Mouse (Mus musculus) lung, postnatal 0 days (tissue): ENCODE data around the gene Abhd12. TPM values are rescaled to one million over a fixed set of nuclear protein-coding genes. Genes with fewer than 3 reads are reported as not detected.

ENCODE experiments used
- ATAC-seq: fragments of 200-750 bp; cut with Nextera tagmentation; 2 replicates; pipeline ENCODE4 v1.8.0; 2017; ENCODE audit warnings: moderate library complexity
- DNase-seq: peaks from one replicate; pipeline ENCODE4 v3.0.0-alpha.2; 2016; ENCODE audit warnings: low spot score
- H3K27ac ChIP-seq: fragments of 300-500 bp; sonication (generic); 2 replicates; pipeline ENCODE4 v1.5.1; 2014; ENCODE audit warnings: antibody characterized with exemption, mild to moderate bottlenecking, low read length, mixed read lengths
- H3K27me3 ChIP-seq: fragments of 300-500 bp; sonication (generic); replicated peaks from 2 replicates; pipeline ENCODE4 v1.6.1; 2014; ENCODE audit warnings: low read length, mixed read lengths; ENCODE audit not compliant: insufficient read depth
- H3K36me3 ChIP-seq: fragments of 300-500 bp; sonication (generic); 2 replicates; pipeline ENCODE4 v1.6.1; 2014; ENCODE audit warnings: low read length, mixed read lengths; ENCODE audit not compliant: insufficient read depth
- H3K4me1 ChIP-seq: fragments of 300-500 bp; sonication (generic); 2 replicates; pipeline ENCODE4 v1.6.1; 2014; ENCODE audit warnings: antibody characterized with exemption, low read depth, low read length, mixed read lengths; ENCODE audit not compliant: insufficient read depth
- H3K4me2 ChIP-seq: fragments of 300-500 bp; sonication (generic); replicated peaks from 2 replicates; pipeline ENCODE4 v1.6.1; 2014; ENCODE audit warnings: low read depth, mild to moderate bottlenecking, low read length, moderate library complexity, mixed read lengths
- H3K4me3 ChIP-seq: fragments of 300-500 bp; sonication (generic); 2 replicates; pipeline ENCODE4 v1.5.1; 2014; ENCODE audit warnings: low read depth, low read length
- H3K9ac ChIP-seq: fragments of 300-500 bp; sonication (generic); replicated peaks from 2 replicates; pipeline ENCODE4 v1.6.1; 2014; ENCODE audit warnings: low read depth, mild to moderate bottlenecking
- H3K9me3 ChIP-seq: fragments of 300-500 bp; sonication (generic); 2 replicates; pipeline ENCODE4 v1.6.1; 2016; ENCODE audit warnings: low read length, mixed read lengths
- CTCF ChIP-seq: IDR thresholded peaks from 2 replicates; pipeline ENCODE4 v1.5.1; 2016; ENCODE audit warnings: antibody characterized with exemption, mild to moderate bottlenecking
- EP300 ChIP-seq: IDR thresholded peaks from 2 replicates; pipeline ENCODE4 v1.6.1; 2016; ENCODE audit warnings: antibody characterized with exemption, mild to moderate bottlenecking, control low read depth
- WGBS: fragments of 180-500 bp; shearing (Covaris S2); extraction: QIAGEN DNeasy Blood & Tissue Kit; methylation state at CpG from one replicate; pipeline ENCODE4 v1.1.7; 2014; 5-methylcytosine and 5-hydroxymethylcytosine counted together
- polyA plus RNA-seq: library from polyadenylated mRNA; unstranded; fragments of >200 nt; fragmentation: Nextera tagmentation; extraction: Ambion mirVana; gene quantifications from 2 replicates; pipeline ENCODE4 v1.2.1, GENCODE M21; 2015

Gene Abhd12
- polyA plus RNA-seq, 1 experiment from 2014 or later: 56.5 TPM

- H3K4me3 ChIP-seq: no peak overlapping the region
- no peaks in the 10 kb centered on the region for H3K9me3 ChIP-seq
- no peaks in the 10 kb centered on the region for H3K27me3 ChIP-seq
- no peak overlapping the region for H3K9ac ChIP-seq
- no peaks in the 10 kb centered on the region for H3K36me3 ChIP-seq
- no peaks in the 10 kb centered on the region for H3K4me1 ChIP-seq
- H3K27ac ChIP-seq: no peak overlapping the region
- DNase-seq (no peak), ATAC-seq (no peak)
- 93% methylated on average over 3 of the region's 3 CpGs for WGBS
- H3K4me2 ChIP-seq: no peak overlapping the region
- TF ChIP-seq CTCF (no peak), EP300 (no peak)
These were observed 18.5 kb upstream of the Abhd12 start for GRCm38 (mm10) chr2:150923026-150923425.

- Histone ChIP-seq H3K27me3 (no peaks in the 10 kb centered on the region), H3K9me3 (no peaks in the 10 kb centered on the region), H3K27ac (no peak overlapping the region), H3K4me2 (no peak overlapping the region), H3K36me3 (no peaks in the 10 kb centered on the region), H3K4me3 (no peak overlapping the region), H3K4me1 (no peaks in the 10 kb centered on the region), H3K9ac (no peak overlapping the region)
- 76% methylated on average over 4 of the region's 4 CpGs for WGBS
- 0 out of 2 replicates have a peak, but pooled peaks have one; percentile 14 for ATAC-seq
- TF ChIP-seq CTCF: no peak
- no peak for TF ChIP-seq EP300
- DNase-seq: no peak
These were observed 17.6 kb upstream of the Abhd12 start for GRCm38 (mm10) chr2:150922165-150922564.

- Histone ChIP-seq H3K4me1 (no peaks in the 10 kb centered on the region), H3K4me2 (no peak overlapping the region), H3K4me3 (no peak overlapping the region), H3K9me3 (no peaks in the 10 kb centered on the region), H3K36me3 (no peaks in the 10 kb centered on the region), H3K27ac (no peak overlapping the region), H3K9ac (no peak overlapping the region), H3K27me3 (no peaks in the 10 kb centered on the region)
- ATAC-seq (no peak), DNase-seq (peak; percentile 15)
- 83% methylated on average over 6 of the region's 6 CpGs for WGBS
- TF ChIP-seq EP300: no peak
- TF ChIP-seq CTCF: no peak
These were observed 17.2 kb upstream of the Abhd12 start for GRCm38 (mm10) chr2:150921697-150922096.

GRCm38 (mm10) chr2:150920543-150920942, 16.0 kb upstream of the Abhd12 start:
- TF ChIP-seq CTCF (no peak), EP300 (no peak)
- 89% methylated on average over 3 of the region's 3 CpGs for WGBS
- ATAC-seq (no peak), DNase-seq (no peak)
- no peaks in the 10 kb centered on the region for H3K9me3 ChIP-seq
- no peak overlapping the region for H3K4me2 ChIP-seq
- H3K4me1 ChIP-seq: no peaks in the 10 kb centered on the region
- H3K27ac ChIP-seq: no peak overlapping the region
- no peaks in the 10 kb centered on the region for H3K36me3 ChIP-seq
- H3K9ac ChIP-seq: no peak overlapping the region
- no peak overlapping the region for H3K4me3 ChIP-seq
- H3K27me3 ChIP-seq: no peaks in the 10 kb centered on the region

- H3K4me3 ChIP-seq: no peak overlapping the region
- no peak overlapping the region for H3K9ac ChIP-seq
- WGBS: 90% methylated on average over 3 of the region's 3 CpGs
- ATAC-seq (no peak), DNase-seq (no peak)
- no peaks in the 10 kb centered on the region for H3K36me3 ChIP-seq
- no peaks in the 10 kb centered on the region for H3K27me3 ChIP-seq
- H3K4me1 ChIP-seq: no peaks in the 10 kb centered on the region
- H3K9me3 ChIP-seq: no peaks in the 10 kb centered on the region
- H3K27ac ChIP-seq: no peak overlapping the region
- no peak overlapping the region for H3K4me2 ChIP-seq
- TF ChIP-seq CTCF (no peak), EP300 (no peak)
These were observed 14.2 kb upstream of the Abhd12 start for GRCm38 (mm10) chr2:150918720-150919119.

GRCm38 (mm10) chr2:150915786-150916185, 11.2 kb upstream of the Abhd12 start:
- no peaks in the 10 kb centered on the region for H3K9me3 ChIP-seq
- H3K4me1 ChIP-seq: no peaks in the 10 kb centered on the region
- ATAC-seq: no peak
- no peak for TF ChIP-seq EP300
- no peak for TF ChIP-seq CTCF
- no peaks in the 10 kb centered on the region for H3K36me3 ChIP-seq
- H3K4me2 ChIP-seq: no peak overlapping the region
- no peak overlapping the region for H3K27ac ChIP-seq
- WGBS: 89% methylated on average over 5 of the region's 5 CpGs
- H3K9ac ChIP-seq: no peak overlapping the region
- no peak for DNase-seq
- H3K27me3 ChIP-seq: no peaks in the 10 kb centered on the region
- no peak overlapping the region for H3K4me3 ChIP-seq
